Mouse (Mus musculus) megakaryocyte, embryonic 14.5 days (primary cell): Measurements from ENCODE around the gene 1700102P08Rik. TPM values are rescaled to one million over a fixed set of nuclear protein-coding genes. Genes with fewer than 3 reads are reported as not detected.
A peak's percentile ranks its signal among the peaks of the same experiment; 100 is the strongest.

ENCODE experiments used
- H3K27me3 ChIP-seq: replicated peaks from 2 replicates; pipeline ENCODE3; 2012; ENCODE audit warnings: inconsistent platforms
- H3K36me3 ChIP-seq: replicated peaks from 2 replicates; pipeline ENCODE3; 2012; ENCODE audit warnings: low read length, inconsistent platforms, mixed read lengths
- H3K4me1 ChIP-seq: 2 replicates; pipeline ENCODE4 v1.6.1; 2012; ENCODE audit warnings: inconsistent platforms
- H3K4me3 ChIP-seq: replicated peaks from 2 replicates; pipeline ENCODE3; 2012; ENCODE audit warnings: moderate library complexity, mild to moderate bottlenecking, inconsistent platforms
- H3K9me3 ChIP-seq: 2 replicates; pipeline ENCODE4 v1.6.1; 2012; ENCODE audit warnings: inconsistent platforms
- FLI1 ChIP-seq: IDR thresholded peaks from 2 replicates; pipeline ENCODE4 v1.6.1; 2012; ENCODE audit warnings: low read length, inconsistent platforms, mixed read lengths
- GATA1 ChIP-seq: IDR thresholded peaks from 3 replicates; pipeline ENCODE4 v1.6.1; 2012; ENCODE audit warnings: mixed read lengths, low read length, inconsistent platforms, borderline replicate concordance
- polyA plus RNA-seq: library from polyadenylated mRNA; stranded (reverse); fragments of >175 nt; gene quantifications from 2 replicates; pipeline ENCODE4 v1.2.3, GENCODE M21; 2012; ENCODE audit warnings: low replicate concordance; ENCODE audit not compliant: insufficient read depth

Gene 1700102P08Rik
- 0.30 TPM in 1 of 2 replicates, not detected in the other for polyA plus RNA-seq

GRCm38 (mm10) chr9:108392676-108393075 lies at the start of gene 1700102P08Rik:
Gene 1700102P08Rik, plus strand, starts transcription at chr9:108392805.
- TF ChIP-seq FLI1: no peak
- no peak for TF ChIP-seq GATA1
- Histone ChIP-seq H3K36me3 (peaks cover 74% of the 10 kb centered on the region), H3K4me1 (peaks cover 11% of the 10 kb centered on the region), H3K27me3 (no peaks in the 10 kb centered on the region), H3K9me3 (no peaks in the 10 kb centered on the region), H3K4me3 (no peak within 1 kb of the TSS)

- H3K4me3 ChIP-seq: no peak overlapping the region
- H3K27me3 ChIP-seq: no peaks in the 10 kb centered on the region
- H3K4me1 ChIP-seq: peaks cover 75% of the 10 kb centered on the region
- peaks cover 14% of the 10 kb centered on the region for H3K36me3 ChIP-seq
- H3K9me3 ChIP-seq: no peaks in the 10 kb centered on the region
- TF ChIP-seq GATA1: no peak
- TF ChIP-seq FLI1: no peak
Measured at GRCm38 (mm10) chr9:108343331-108343730, 49.3 kb upstream of the 1700102P08Rik start.

GRCm38 (mm10) chr9:108343835-108344234 lies 48.8 kb upstream of the 1700102P08Rik start:
- Histone ChIP-seq H3K27me3 (no peaks in the 10 kb centered on the region), H3K36me3 (peaks cover 11% of the 10 kb centered on the region), H3K4me1 (peaks cover 75% of the 10 kb centered on the region), H3K4me3 (no peak overlapping the region), H3K9me3 (no peaks in the 10 kb centered on the region)
- TF ChIP-seq GATA1 (no peak), FLI1 (no peak)

- H3K36me3 ChIP-seq: peaks cover 12% of the 10 kb centered on the region
- no peak overlapping the region for H3K4me3 ChIP-seq
- no peaks in the 10 kb centered on the region for H3K9me3 ChIP-seq
- no peaks in the 10 kb centered on the region for H3K27me3 ChIP-seq
- TF ChIP-seq FLI1 (no peak), GATA1 (no peak)
- peaks cover 79% of the 10 kb centered on the region for H3K4me1 ChIP-seq
Measured at GRCm38 (mm10) chr9:108344471-108344870, 48.1 kb upstream of the 1700102P08Rik start.

- H3K36me3 ChIP-seq: peaks cover 26% of the 10 kb centered on the region
- H3K9me3 ChIP-seq: no peaks in the 10 kb centered on the region
- peaks cover 65% of the 10 kb centered on the region for H3K4me1 ChIP-seq
- no peak for TF ChIP-seq GATA1
- no peak for TF ChIP-seq FLI1
- peak overlapping the region; percentile 100 for H3K4me3 ChIP-seq
- H3K27me3 ChIP-seq: no peaks in the 10 kb centered on the region
Measured at GRCm38 (mm10) chr9:108347024-108347423, 45.6 kb upstream of the 1700102P08Rik start.

GRCm38 (mm10) chr9:108347540-108348289 lies 44.9 kb upstream of the 1700102P08Rik start, which contains the start of gene Usp4:
Gene Usp4, plus strand, starts transcription at chr9:108347853.
- H3K27me3 ChIP-seq: no peaks in the 10 kb centered on the region
- H3K4me3 ChIP-seq: peak within 1 kb of the TSS; percentile 100
- no peak for TF ChIP-seq GATA1
- peak; percentile 19; the same call in 1 of the 2 replicates for TF ChIP-seq FLI1
- no peaks in the 10 kb centered on the region for H3K9me3 ChIP-seq
- peaks cover 33% of the 10 kb centered on the region for H3K36me3 ChIP-seq
- H3K4me1 ChIP-seq: peaks cover 63% of the 10 kb centered on the region

GRCm38 (mm10) chr9:108348290-108348680 lies 44.3 kb upstream of the 1700102P08Rik start:
- Histone ChIP-seq H3K9me3 (no peaks in the 10 kb centered on the region), H3K36me3 (peaks cover 38% of the 10 kb centered on the region), H3K27me3 (no peaks in the 10 kb centered on the region), H3K4me3 (peak overlapping the region; percentile 100), H3K4me1 (peaks cover 58% of the 10 kb centered on the region)
- TF ChIP-seq FLI1 (no peak), GATA1 (no peak)

GRCm38 (mm10) chr9:108349727-108350126 lies 42.9 kb upstream of the 1700102P08Rik start:
- no peaks in the 10 kb centered on the region for H3K27me3 ChIP-seq
- TF ChIP-seq GATA1 (no peak), FLI1 (no peak)
- H3K9me3 ChIP-seq: no peaks in the 10 kb centered on the region
- H3K4me1 ChIP-seq: peaks cover 45% of the 10 kb centered on the region
- H3K4me3 ChIP-seq: peak overlapping the region; percentile 10
- peaks cover 53% of the 10 kb centered on the region for H3K36me3 ChIP-seq

GRCm38 (mm10) chr9:108378234-108378633 lies 14.4 kb upstream of the 1700102P08Rik start:
- TF ChIP-seq GATA1: no peak
- TF ChIP-seq FLI1: no peak
- Histone ChIP-seq H3K4me3 (no peak overlapping the region), H3K4me1 (no peaks in the 10 kb centered on the region), H3K27me3 (no peaks in the 10 kb centered on the region), H3K36me3 (peaks cover 96% of the 10 kb centered on the region), H3K9me3 (no peaks in the 10 kb centered on the region)

GRCm38 (mm10) chr9:108378736-108379135 lies 13.9 kb upstream of the 1700102P08Rik start:
- H3K4me1 ChIP-seq: no peaks in the 10 kb centered on the region
- peaks cover 96% of the 10 kb centered on the region for H3K36me3 ChIP-seq
- TF ChIP-seq GATA1 (no peak), FLI1 (no peak)

More at GRCm38 (mm10) chr9:108378736-108379135, 13.9 kb upstream of the 1700102P08Rik start:
- Histone ChIP-seq H3K27me3 (no peaks in the 10 kb centered on the region), H3K4me3 (no peak overlapping the region), H3K9me3 (no peaks in the 10 kb centered on the region)
